Mouse (Mus musculus) gastrocnemius, postnatal 25 days (tissue): ENCODE results near the gene Cfap44. TPM values are rescaled to one million over a fixed set of nuclear protein-coding genes. Genes with fewer than 3 reads are reported as not detected.

ENCODE experiments used
- DNase-seq: peaks from one replicate; pipeline ENCODE4 v3.0.0; 2022
- total RNA-seq, 2 experiments: library from RNA; stranded (reverse); gene quantifications; 1 replicate in 1 of 2; 2 replicates in 1 of 2; pipeline ENCODE4 v1.2.3; 2021

Cfap44 gene
- total RNA-seq, 2 experiments from 2014 or later: not detected

GRCm38 (mm10) chr16:44494441-44495108, 100.0 kb downstream of the Cfap44 start:
- no peak for DNase-seq

DNA sequence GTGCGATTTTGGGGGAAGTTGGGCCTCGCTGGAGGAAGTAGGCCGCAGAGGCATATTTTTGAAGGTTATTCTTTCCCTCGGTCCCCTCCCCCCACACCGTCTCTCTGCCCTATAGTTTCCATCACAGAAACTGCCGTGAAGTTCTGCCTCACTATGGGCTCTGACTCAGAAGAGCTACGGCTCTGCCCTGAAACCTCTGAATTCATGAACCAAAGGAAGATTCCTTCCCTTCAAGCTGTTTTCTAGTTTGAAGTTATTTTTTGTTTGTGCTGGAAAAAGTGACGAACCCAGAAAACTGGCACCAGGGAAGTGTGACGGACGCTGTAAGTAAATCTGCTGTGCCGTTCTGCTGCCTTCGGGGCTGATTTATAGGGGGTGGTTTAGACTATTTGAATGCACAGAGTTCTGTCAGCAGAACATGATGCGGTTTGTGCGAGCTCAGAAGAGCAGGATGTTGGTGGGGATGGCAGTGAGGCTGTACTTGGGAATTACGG, 102.4 kb downstream of the Cfap44 start:
- DNase-seq: no peak

GRCm38 (mm10) chr16:44498447-44498846, 103.9 kb downstream of the Cfap44 start:
- no peak for DNase-seq

- no peak for DNase-seq
Observed at GRCm38 (mm10) chr16:44501783-44502182, 107.2 kb downstream of the Cfap44 start.

- no peak for DNase-seq
Observed at GRCm38 (mm10) chr16:44502325-44502724, 107.7 kb downstream of the Cfap44 start.

GRCm38 (mm10) chr16:44502895-44503575, 108.4 kb downstream of the Cfap44 start:
- no peak for DNase-seq

DNA sequence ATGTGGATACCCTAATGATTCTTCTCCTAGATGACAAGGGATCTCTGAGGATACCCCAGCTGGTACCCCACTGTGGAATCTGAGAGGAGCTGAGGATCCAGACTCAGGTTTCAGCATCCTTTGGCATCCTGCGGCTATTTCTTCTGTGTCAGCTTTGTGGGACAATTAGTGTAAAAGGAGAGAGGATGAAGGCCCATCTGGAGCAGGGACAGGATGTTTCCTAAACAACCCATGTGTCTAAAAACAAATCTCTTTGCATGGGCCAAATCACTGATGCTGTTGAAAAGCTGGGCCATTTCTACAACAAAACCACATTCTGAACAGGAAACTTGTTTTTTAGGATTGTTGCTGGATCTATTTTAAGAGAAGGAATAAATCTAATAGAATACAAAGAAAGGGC, 110.6 kb downstream of the Cfap44 start:
- no peak for DNase-seq

- no peak for DNase-seq
Observed at GRCm38 (mm10) chr16:44507027-44507929, 112.7 kb downstream of the Cfap44 start.

DNA sequence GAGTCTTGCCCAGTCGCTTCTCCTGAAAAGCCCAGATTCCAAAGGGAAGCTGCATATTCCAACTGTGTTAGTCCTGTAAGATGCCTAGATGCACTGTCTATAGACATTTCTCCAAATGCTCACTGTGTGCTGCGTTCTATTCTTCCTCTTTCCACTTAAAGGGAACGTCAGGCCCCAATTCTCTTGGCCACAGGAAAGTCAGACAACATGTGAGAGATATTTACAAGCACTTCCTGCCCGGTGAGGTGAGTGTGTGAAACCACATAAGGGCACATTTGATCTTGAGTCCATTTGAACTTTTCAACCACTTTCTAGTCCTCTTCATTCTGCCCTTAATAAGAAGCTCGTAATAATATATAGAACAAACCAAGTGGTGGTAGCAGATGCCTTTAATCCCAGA, 113.4 kb downstream of the Cfap44 start:
- DNase-seq: no peak

- DNase-seq: no peak
Observed at GRCm38 (mm10) chr16:44508772-44509171, 114.2 kb downstream of the Cfap44 start.

DNA sequence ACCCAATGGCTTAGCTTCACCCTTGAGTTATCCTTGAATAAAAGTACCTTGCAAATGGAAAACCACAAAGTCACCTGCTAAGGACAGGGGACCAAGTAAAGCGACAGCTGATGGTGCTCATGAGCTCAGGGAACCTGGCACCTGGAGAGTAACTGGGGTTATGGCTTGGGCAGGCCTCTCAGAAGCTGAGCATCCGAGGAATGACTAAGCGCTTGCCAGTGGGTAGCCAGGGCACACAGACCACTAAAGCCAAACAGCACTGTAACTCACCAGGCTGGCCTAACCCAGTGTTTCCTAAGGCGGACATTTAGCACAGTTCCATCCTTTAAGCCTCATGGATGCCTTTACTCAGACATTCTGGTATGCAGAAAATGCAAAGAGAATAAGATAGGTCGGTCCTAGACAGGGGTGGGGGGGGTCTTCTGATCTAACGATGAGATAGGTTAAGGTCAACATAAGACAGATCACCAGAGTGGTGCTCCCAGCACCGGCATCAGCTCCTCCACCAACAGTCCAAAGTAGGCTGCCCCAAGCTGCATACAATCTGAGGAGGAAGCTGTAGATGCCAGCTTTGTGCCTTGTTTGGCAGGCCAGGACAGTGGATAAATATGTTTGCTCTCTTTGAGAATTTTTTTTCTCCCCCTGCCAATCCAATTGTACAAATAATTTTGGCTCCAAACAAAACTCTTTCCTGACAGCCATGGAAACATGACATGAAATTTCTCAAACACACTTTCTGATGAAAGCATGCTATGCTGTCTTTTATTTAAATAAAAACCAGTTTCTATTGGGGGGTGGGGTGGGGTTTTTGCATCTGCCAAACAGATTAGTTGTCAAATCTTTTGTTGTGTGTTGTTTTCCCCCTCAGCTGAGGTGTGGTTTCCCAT, 115.1 kb downstream of the Cfap44 start:
- no peak for DNase-seq

DNA sequence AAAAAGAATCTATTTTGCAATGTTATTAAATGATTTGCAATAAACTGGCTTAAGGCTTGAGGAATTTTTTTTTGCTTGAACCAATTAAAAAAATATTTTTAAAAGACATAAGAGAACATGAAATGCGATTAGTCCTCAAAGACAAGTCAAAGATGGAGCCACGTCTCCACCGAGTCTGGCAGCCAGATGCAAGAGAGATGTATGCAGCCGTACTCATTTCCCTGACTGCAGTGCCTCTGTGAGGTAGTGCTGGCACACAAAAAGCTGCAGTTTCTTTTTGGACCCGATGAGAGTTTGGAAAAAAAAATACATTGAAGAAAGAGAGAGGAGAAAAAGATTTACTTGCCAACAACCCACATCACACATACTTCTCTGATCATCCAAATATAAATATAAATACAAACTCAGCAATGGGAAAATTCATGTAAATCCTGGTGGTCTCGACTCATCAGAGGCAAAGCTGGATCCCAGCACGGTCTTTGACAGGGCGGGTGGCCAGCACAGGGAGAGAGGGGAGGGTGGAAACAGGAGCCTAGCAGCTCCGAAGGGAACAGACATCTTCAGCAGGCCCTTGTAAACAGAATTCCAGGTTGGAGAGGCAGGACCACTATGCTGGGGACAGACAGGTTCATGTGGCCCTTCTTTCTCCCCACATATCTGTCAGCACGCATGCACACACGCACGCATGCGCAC, 116.1 kb downstream of the Cfap44 start:
- DNase-seq: no peak

DNA sequence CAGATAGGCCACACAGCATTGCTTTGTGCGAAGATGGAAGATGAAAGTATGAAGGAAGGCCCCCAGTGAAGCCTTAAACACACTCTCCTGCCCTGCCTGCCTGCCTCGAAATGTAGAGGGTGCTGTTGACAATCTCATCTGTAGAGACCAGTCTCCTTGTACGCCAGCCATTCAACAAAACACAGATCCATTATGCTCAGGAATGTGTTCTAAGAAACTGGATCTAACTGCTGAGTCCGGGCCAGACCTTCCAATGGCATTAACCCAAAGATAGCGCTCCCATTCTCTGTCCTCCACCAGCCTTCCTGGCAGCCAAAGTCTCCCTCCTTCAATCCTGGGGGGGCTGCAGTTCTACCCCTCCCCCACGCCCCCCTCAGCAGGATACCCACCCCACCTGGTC, 121.9 kb downstream of the Cfap44 start:
- DNase-seq: no peak

DNA sequence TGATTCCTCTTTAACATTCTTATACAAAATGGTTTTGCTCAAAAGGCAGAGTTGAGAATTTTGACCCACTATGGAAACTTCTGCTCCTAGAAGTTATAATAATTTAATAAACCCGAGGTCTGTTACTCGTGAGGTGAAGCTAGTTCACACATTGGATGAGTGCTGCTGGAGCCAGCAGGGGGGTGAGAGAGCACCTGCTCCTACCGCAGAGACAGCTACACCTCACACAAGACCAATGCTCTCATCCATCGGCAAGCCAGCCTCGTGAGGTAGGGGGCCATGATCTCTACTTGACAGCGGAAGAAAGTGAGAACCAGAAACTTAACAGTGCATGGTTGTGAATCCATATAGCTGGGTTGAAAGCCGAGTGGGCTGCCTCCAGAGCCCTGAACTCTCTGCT, 129.0 kb downstream of the Cfap44 start:
- DNase-seq: no peak

- DNase-seq: no peak
Observed at GRCm38 (mm10) chr16:44526044-44526443, 131.4 kb downstream of the Cfap44 start.

DNA sequence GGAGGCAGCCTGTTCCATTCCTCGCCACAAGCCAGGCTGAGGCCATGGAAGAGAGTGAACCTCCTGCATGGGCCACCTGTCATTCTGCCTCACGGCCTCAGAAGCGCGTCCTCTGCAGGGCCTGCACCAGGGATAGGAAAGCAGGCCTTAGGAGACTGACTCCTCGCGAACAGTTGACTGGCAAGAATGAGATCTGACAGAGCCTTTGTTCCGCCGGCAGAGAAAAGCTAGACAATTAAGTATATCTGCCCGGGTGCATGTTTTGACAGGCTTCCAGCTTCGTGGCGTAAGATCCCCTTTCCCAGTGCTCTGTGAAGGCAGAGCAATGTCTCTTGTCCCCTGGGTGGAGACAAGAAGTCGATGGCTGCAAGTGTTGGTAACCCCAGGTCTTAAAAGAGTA, 132.1 kb downstream of the Cfap44 start:
- no peak for DNase-seq

DNA sequence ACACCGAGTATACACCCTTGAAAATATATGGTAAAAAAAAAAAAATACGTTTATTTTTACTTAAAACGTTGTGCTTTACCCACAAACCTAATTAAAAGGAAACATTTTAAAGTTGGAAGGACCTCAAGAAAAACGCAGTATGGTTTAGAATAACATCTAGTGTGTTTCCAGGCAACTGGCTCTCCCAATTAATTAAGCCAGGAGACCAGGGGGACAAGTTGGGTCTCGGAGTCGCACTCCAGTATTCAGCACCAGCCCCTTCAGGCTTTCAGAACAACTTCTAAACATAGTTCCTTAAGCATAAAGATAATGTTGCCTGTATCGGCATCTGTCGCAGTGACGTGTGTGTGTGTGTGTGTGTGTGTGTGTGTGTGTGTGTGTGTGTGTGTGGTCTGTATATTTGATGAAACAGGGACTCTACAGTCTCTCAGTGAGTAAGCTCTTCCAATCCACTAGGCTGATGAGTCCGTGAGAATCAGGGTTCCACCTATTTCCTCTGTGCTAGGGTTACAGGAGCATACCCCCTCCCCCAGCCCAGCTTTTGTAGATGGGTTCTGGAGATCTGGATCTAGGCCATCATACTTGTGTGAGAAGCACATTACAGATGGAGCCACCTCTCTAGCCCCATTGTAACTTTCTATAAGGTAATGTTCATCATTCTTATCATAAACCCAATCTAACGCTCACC, 132.8 kb downstream of the Cfap44 start:
- no peak for DNase-seq

DNA sequence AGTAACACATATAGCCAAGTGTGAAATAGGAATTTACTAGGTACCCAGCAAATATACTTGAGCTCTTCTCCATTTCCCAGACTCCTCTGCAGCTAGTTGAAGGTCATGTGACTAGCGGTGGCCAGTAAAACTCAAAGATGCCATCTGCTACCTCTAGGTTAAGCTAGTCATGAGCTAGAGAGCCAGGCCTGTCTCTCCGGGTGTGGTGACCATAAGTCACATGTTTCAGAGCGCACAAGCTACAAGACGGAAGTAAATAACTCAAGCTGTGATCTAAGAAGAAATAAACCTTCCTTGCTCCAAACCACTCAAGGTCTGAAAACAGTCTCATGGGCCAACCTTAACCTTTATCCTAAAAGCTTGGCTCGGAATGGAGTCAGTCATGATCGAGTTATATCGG, 134.4 kb downstream of the Cfap44 start:
- no peak for DNase-seq

DNA sequence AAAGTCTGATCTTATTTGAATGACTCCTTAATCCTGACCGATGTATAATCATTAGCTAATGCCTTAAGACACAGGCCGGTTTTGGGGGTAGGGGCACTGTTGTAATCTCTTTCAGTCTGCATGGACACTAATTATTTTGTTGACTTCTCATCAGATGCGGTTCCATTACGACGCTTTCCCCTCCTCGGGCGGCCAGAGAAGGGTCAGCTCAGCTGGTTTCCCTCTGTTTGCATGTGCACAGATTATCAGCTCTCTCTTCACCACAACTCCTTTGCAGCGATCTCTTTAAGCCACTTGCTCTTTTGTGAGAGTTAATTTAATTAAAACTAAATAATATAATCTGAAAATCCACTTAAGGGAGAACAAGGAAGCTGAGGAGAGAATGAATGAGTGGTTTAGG, 135.1 kb downstream of the Cfap44 start:
- DNase-seq: no peak

- no peak for DNase-seq
Observed at GRCm38 (mm10) chr16:44530191-44530590, 135.6 kb downstream of the Cfap44 start.

GRCm38 (mm10) chr16:44530829-44531228, 136.2 kb downstream of the Cfap44 start:
- DNase-seq: no peak
